Mouse (Mus musculus) heart, postnatal 0 days (tissue): ENCODE data around the gene Tubgcp6. TPM values are rescaled to one million over a fixed set of nuclear protein-coding genes. Genes with fewer than 3 reads are reported as not detected.

Source experiments
- ATAC-seq: fragments of 200-750 bp; cut with Nextera tagmentation; 2 replicates; pipeline ENCODE4 v1.8.0; 2017; ENCODE audit warnings: low read depth, moderate number of reproducible peaks, moderate library complexity; ENCODE audit not compliant: insufficient read depth
- DNase-seq: peaks from one replicate; pipeline ENCODE4 v3.0.0-alpha.2; 2016; ENCODE audit warnings: low spot score
- H3K27ac ChIP-seq: fragments of 300-500 bp; sonication (generic); 2 replicates; pipeline ENCODE4 v1.5.1; 2014; ENCODE audit warnings: low read depth, mild to moderate bottlenecking
- H3K27me3 ChIP-seq: fragments of 300-500 bp; sonication (generic); 2 replicates; pipeline ENCODE4 v1.6.1; 2014; ENCODE audit warnings: low read length, mixed read lengths; ENCODE audit not compliant: control insufficient read depth, insufficient read depth
- H3K36me3 ChIP-seq: fragments of 300-500 bp; sonication (generic); replicated peaks from 2 replicates; pipeline ENCODE4 v1.6.1; 2014; ENCODE audit warnings: low read length, mixed read lengths; ENCODE audit not compliant: control insufficient read depth, insufficient read depth
- H3K4me1 ChIP-seq: fragments of 300-500 bp; sonication (generic); 2 replicates; pipeline ENCODE4 v1.6.1; 2014; ENCODE audit warnings: antibody characterized with exemption; ENCODE audit not compliant: control insufficient read depth, insufficient read depth
- H3K4me2 ChIP-seq: fragments of 300-500 bp; sonication (generic); 2 replicates; pipeline ENCODE4 v1.6.1; 2014; ENCODE audit warnings: low read depth, mild to moderate bottlenecking, low read length, moderate library complexity
- H3K4me3 ChIP-seq: fragments of 300-500 bp; sonication (generic); 2 replicates; pipeline ENCODE4 v1.5.1; 2014; ENCODE audit warnings: low read depth, low read length
- H3K9ac ChIP-seq: fragments of 300-500 bp; sonication (generic); replicated peaks from 2 replicates; pipeline ENCODE4 v1.6.1; 2014; ENCODE audit warnings: low read depth, low read length, mixed read lengths
- H3K9me3 ChIP-seq: fragments of 300-500 bp; sonication (generic); replicated peaks from 2 replicates; pipeline ENCODE4 v1.6.1; 2016; ENCODE audit warnings: low read length; ENCODE audit not compliant: control insufficient read depth
- CTCF ChIP-seq: IDR thresholded peaks from 2 replicates; pipeline ENCODE4 v1.5.1; 2016; ENCODE audit warnings: antibody characterized with exemption, control low read depth, low read depth
- EP300 ChIP-seq: IDR thresholded peaks from 2 replicates; pipeline ENCODE4 v1.6.1; 2016; ENCODE audit warnings: antibody characterized with exemption, low read depth
- WGBS: fragments of 180-500 bp; shearing (Covaris S2); extraction: QIAGEN DNeasy Blood & Tissue Kit; methylation state at CpG from one replicate; pipeline ENCODE4 v1.1.7; 2014; 5-methylcytosine and 5-hydroxymethylcytosine counted together
- polyA plus RNA-seq: library from polyadenylated mRNA; unstranded; fragments of >200 nt; fragmentation: Nextera tagmentation; extraction: Ambion mirVana; gene quantifications from 2 replicates; pipeline ENCODE4 v1.2.1, GENCODE M21; 2015
- total RNA-seq: library from RNA; depleted of rRNA; stranded (reverse); fragments of >200 nt; gene quantifications from 2 replicates; pipeline ENCODE4 v1.2.3, GENCODE M21; 2014; ENCODE audit warnings: low replicate concordance

Gene Tubgcp6
- total and polyA plus RNA-seq, 2 experiments from 2014 or later: 4.4 to 26.9 TPM

GRCm38 (mm10) chr15:89068226-89068625 lies 54.7 kb downstream of the Tubgcp6 start:
- ATAC-seq: no peak
- peaks cover 26% of the 10 kb centered on the region for H3K27me3 ChIP-seq
- H3K4me1 ChIP-seq: peaks cover 2% of the 10 kb centered on the region; the same call in 1 of the 2 replicates
- no peak overlapping the region for H3K4me2 ChIP-seq
- H3K9me3 ChIP-seq: no peaks in the 10 kb centered on the region
- WGBS: 41% methylated on average over 26 of the region's 26 CpGs
- H3K36me3 ChIP-seq: no peaks in the 10 kb centered on the region
- TF ChIP-seq CTCF (no peak), EP300 (no peak)
- H3K9ac ChIP-seq: no peak overlapping the region
- no peak overlapping the region for H3K4me3 ChIP-seq
- no peak for DNase-seq
- no peak overlapping the region for H3K27ac ChIP-seq

GRCm38 (mm10) chr15:89067609-89068008 lies 55.3 kb downstream of the Tubgcp6 start:
- Histone ChIP-seq H3K27ac (no peak overlapping the region), H3K36me3 (no peaks in the 10 kb centered on the region), H3K4me1 (no peaks in the 10 kb centered on the region), H3K27me3 (peaks cover 26% of the 10 kb centered on the region), H3K4me2 (peak overlapping the region; percentile 43), H3K4me3 (0 out of 2 replicates have a peak overlapping the region, but pooled peaks have one; percentile 6), H3K9me3 (no peaks in the 10 kb centered on the region), H3K9ac (no peak overlapping the region)
- TF ChIP-seq CTCF: no peak
- TF ChIP-seq EP300: no peak
- no peak for ATAC-seq
- WGBS: 27% methylated on average over 35 of the region's 35 CpGs
- DNase-seq: no peak

DNA sequence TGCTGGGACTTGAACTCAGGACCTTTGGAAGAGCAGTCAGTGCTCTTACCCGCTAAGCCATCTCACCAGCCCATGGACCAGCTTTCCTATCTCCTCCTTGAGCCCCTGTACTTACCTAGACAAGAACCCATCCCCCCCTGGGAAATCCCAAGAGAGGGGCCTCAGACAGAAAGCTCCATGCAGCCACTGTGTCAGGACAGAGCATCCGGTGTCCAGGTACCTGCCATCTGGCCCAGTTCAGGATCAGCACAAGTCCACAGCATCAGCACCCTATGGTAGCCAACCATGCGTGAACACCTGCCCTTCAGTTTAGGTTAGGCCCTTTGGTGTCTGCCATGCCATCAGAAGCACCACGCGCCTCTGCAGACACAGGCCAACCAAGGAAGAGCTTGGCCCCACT lies 58.0 kb downstream of the Tubgcp6 start:
- H3K4me1 ChIP-seq: peaks cover 4% of the 10 kb centered on the region; the same call in 1 of the 2 replicates
- peaks cover 42% of the 10 kb centered on the region for H3K27me3 ChIP-seq
- no peaks in the 10 kb centered on the region for H3K36me3 ChIP-seq
- WGBS: 93% methylated on average over 5 of the region's 5 CpGs
- no peak overlapping the region for H3K4me2 ChIP-seq
- no peak overlapping the region for H3K9ac ChIP-seq
- ATAC-seq (no peak), DNase-seq (no peak)
- H3K4me3 ChIP-seq: no peak overlapping the region
- TF ChIP-seq CTCF: no peak
- TF ChIP-seq EP300: no peak
- H3K27ac ChIP-seq: no peak overlapping the region
- no peaks in the 10 kb centered on the region for H3K9me3 ChIP-seq

- H3K4me2 ChIP-seq: no peak overlapping the region
- ATAC-seq: no peak
- H3K9me3 ChIP-seq: no peaks in the 10 kb centered on the region
- H3K4me1 ChIP-seq: peaks cover 4% of the 10 kb centered on the region; the same call in 1 of the 2 replicates
- TF ChIP-seq CTCF (no peak), EP300 (no peak)
- no peak for DNase-seq
- H3K36me3 ChIP-seq: no peaks in the 10 kb centered on the region
- H3K4me3 ChIP-seq: no peak overlapping the region
- H3K27ac ChIP-seq: no peak overlapping the region
- H3K27me3 ChIP-seq: peaks cover 43% of the 10 kb centered on the region
- 69% methylated on average over 6 of the region's 6 CpGs for WGBS
- H3K9ac ChIP-seq: no peak overlapping the region
These were observed 59.4 kb downstream of the Tubgcp6 start for GRCm38 (mm10) chr15:89063536-89063935.

DNA sequence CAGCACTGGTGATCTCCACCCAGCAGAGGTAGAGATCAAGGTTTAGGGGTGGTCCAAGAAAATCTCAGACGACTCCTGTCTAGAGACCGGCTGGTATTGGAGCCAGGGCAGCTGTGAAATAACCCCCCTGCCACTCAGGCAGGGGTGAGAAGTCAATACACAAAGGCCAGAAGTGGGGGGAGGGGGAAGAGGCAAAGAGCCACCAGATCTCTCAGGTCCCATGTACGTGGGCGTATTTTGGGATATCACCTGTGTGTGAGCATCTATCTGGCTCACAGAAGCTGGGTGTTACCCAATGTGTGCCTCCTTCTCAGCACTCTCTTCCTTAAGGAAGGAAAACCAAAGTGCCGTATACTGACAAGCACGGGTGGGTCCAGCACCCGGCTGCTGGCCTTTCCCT lies 59.9 kb downstream of the Tubgcp6 start:
- Histone ChIP-seq H3K4me3 (no peak overlapping the region), H3K36me3 (no peaks in the 10 kb centered on the region), H3K9me3 (no peaks in the 10 kb centered on the region), H3K4me1 (peaks cover 4% of the 10 kb centered on the region; the same call in 1 of the 2 replicates), H3K27me3 (peaks cover 43% of the 10 kb centered on the region), H3K27ac (no peak overlapping the region), H3K4me2 (no peak overlapping the region), H3K9ac (no peak overlapping the region)
- TF ChIP-seq CTCF (no peak), EP300 (no peak)
- WGBS: 78% methylated on average over 7 of the region's 7 CpGs
- ATAC-seq (no peak), DNase-seq (no peak)

GRCm38 (mm10) chr15:89062518-89062910 lies 60.4 kb downstream of the Tubgcp6 start:
- no peak overlapping the region for H3K4me3 ChIP-seq
- WGBS: 82% methylated on average over 5 of the region's 5 CpGs
- H3K9ac ChIP-seq: no peak overlapping the region
- no peak for DNase-seq
- H3K9me3 ChIP-seq: no peaks in the 10 kb centered on the region
- TF ChIP-seq CTCF (no peak), EP300 (no peak)
- no peak overlapping the region for H3K27ac ChIP-seq
- no peak for ATAC-seq
- peaks cover 4% of the 10 kb centered on the region; the same call in 1 of the 2 replicates for H3K4me1 ChIP-seq
- H3K36me3 ChIP-seq: no peaks in the 10 kb centered on the region
- no peak overlapping the region for H3K4me2 ChIP-seq
- H3K27me3 ChIP-seq: peaks cover 38% of the 10 kb centered on the region
